Mouse (Mus musculus) lung, embryonic 14.5 days (tissue): ENCODE results near the gene Pqlc2. TPM values are rescaled to one million over a fixed set of nuclear protein-coding genes. Genes with fewer than 3 reads are reported as not detected.
A peak's percentile ranks its signal among the peaks of the same experiment; 100 is the strongest.

ENCODE experiments used
- ATAC-seq: fragments of 200-750 bp; cut with Nextera tagmentation; 2 replicates; pipeline ENCODE4 v1.8.0; 2017; ENCODE audit warnings: mild to moderate bottlenecking, moderate TSS enrichment, moderate library complexity; ENCODE audit not compliant: insufficient read depth
- DNase-seq: peaks from one replicate; pipeline ENCODE4 v3.0.0-alpha.2; 2015
- H3K27ac ChIP-seq: fragments of 300-500 bp; sonication (generic); 2 replicates; pipeline ENCODE4 v1.5.1; 2014; ENCODE audit warnings: low read depth, mild to moderate bottlenecking, moderate library complexity
- H3K27me3 ChIP-seq: fragments of 300-500 bp; sonication (generic); 2 replicates; pipeline ENCODE4 v1.6.1; 2014; ENCODE audit warnings: low read length, control low read depth; ENCODE audit not compliant: insufficient read depth
- H3K36me3 ChIP-seq: fragments of 300-500 bp; sonication (generic); 2 replicates; pipeline ENCODE4 v1.6.1; 2014; ENCODE audit warnings: control low read depth; ENCODE audit not compliant: insufficient read depth
- H3K4me1 ChIP-seq: fragments of 300-500 bp; sonication (generic); 2 replicates; pipeline ENCODE4 v1.6.1; 2014; ENCODE audit warnings: antibody characterized with exemption, control low read depth; ENCODE audit not compliant: insufficient read depth
- H3K4me2 ChIP-seq: fragments of 300-500 bp; sonication (generic); 2 replicates; pipeline ENCODE4 v1.6.1; 2014; ENCODE audit warnings: mild to moderate bottlenecking
- H3K4me3 ChIP-seq: fragments of 300-500 bp; sonication (generic); 2 replicates; pipeline ENCODE4 v1.5.1; 2014; ENCODE audit warnings: low read depth, low read length
- H3K9ac ChIP-seq: fragments of 300-500 bp; sonication (generic); 2 replicates; pipeline ENCODE4 v1.6.1; 2014
- H3K9me3 ChIP-seq: fragments of 300-500 bp; sonication (generic); 2 replicates; pipeline ENCODE4 v1.6.1; 2016; ENCODE audit warnings: low read depth, low read length, control low read depth
- CTCF ChIP-seq: IDR thresholded peaks from 2 replicates; pipeline ENCODE4 v1.5.1; 2016; ENCODE audit warnings: antibody characterized with exemption, low read depth
- WGBS: fragments of 180-500 bp; shearing (Covaris S2); extraction: QIAGEN DNeasy Blood & Tissue Kit; methylation state at CpG from one replicate; pipeline ENCODE4 v1.1.7; 2014; 5-methylcytosine and 5-hydroxymethylcytosine counted together
- polyA plus RNA-seq: library from polyadenylated mRNA; unstranded; fragments of >200 nt; fragmentation: Nextera tagmentation; extraction: Ambion mirVana; gene quantifications from 2 replicates; pipeline ENCODE4 v1.2.1, GENCODE M21; 2014

Gene Pqlc2
- polyA plus RNA-seq, 1 experiment from 2014 or later, result 10.5 TPM

DNA sequence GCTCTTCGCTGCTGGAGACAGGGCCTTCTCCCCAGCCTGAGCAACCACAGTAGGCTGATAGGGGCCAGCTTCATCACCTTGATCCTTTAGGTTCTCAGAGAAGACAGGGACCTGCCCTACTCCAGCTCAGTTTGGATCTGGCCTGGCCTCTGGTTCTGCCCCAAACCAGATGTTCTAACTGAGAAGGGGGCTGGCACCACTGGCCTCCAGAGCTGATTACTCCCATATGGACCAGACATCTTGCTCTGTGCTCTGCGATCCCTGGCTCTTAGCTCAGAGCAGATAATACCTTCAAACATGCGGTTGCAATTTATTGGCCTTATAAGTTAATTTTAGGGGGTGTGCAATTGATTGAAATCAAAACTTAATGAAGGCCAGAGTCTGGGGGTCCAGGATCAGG lies 43.2 kb downstream of the Pqlc2 start:
- Histone ChIP-seq H3K27ac (no peak overlapping the region), H3K4me3 (no peak overlapping the region), H3K9me3 (no peaks in the 10 kb centered on the region), H3K36me3 (peaks cover 75% of the 10 kb centered on the region), H3K4me1 (no peaks in the 10 kb centered on the region), H3K4me2 (no peak overlapping the region), H3K27me3 (no peaks in the 10 kb centered on the region), H3K9ac (no peak overlapping the region)
- DNase-seq (no peak), ATAC-seq (no peak)
- no peak for TF ChIP-seq CTCF
- 83% methylated on average over 3 of the region's 3 CpGs for WGBS

GRCm38 (mm10) chr4:139266500-139266865 lies 44.0 kb downstream of the Pqlc2 start:
- no peak overlapping the region for H3K9ac ChIP-seq
- TF ChIP-seq CTCF, result no peak
- WGBS, result 83% methylated on average over 7 of the region's 7 CpGs

GRCm38 (mm10) chr4:139265783-139266499 lies 44.6 kb downstream of the Pqlc2 start:
- Histone ChIP-seq H3K4me2 (no peak overlapping the region), H3K9me3 (no peaks in the 10 kb centered on the region), H3K4me1 (no peaks in the 10 kb centered on the region), H3K27ac (no peak overlapping the region), H3K9ac (no peak overlapping the region), H3K4me3 (no peak overlapping the region), H3K27me3 (no peaks in the 10 kb centered on the region), H3K36me3 (peaks cover 80% of the 10 kb centered on the region)
- WGBS, result 84% methylated on average over 13 of the region's 13 CpGs
- DNase-seq (no peak), ATAC-seq (no peak)
- no peak for TF ChIP-seq CTCF

More at GRCm38 (mm10) chr4:139266500-139266865, 44.0 kb downstream of the Pqlc2 start:
- Histone ChIP-seq H3K4me3 (no peak overlapping the region), H3K27ac (no peak overlapping the region), H3K27me3 (no peaks in the 10 kb centered on the region), H3K36me3 (peaks cover 79% of the 10 kb centered on the region), H3K9me3 (no peaks in the 10 kb centered on the region), H3K4me2 (no peak overlapping the region), H3K4me1 (no peaks in the 10 kb centered on the region)
- ATAC-seq (no peak), DNase-seq (no peak)

DNA sequence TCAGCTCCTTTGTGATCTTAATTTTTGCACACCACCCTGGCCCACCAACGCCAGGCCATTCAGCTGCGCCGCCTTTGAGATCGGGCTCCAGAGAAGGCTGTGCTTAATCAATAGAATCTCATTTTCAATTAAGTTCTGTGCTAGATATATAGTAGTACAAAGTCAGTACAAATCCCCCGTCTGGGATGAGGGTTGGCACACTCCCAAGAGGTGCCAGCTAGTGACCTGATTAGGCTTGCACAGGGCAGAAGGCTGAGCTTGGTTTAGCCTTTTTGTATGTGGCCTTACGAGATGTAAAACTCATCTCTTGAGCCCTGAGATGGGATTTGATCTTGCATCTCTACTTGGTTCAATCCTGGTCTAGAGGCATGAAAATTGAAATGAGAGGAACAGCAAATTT lies 47.5 kb downstream of the Pqlc2 start:
- 86% methylated on average over 6 of the region's 6 CpGs for WGBS
- 0 out of 2 replicates have a peak, but pooled peaks cover 5% of the 10 kb centered on the region for H3K4me1 ChIP-seq
- no peak for TF ChIP-seq CTCF
- H3K27me3 ChIP-seq, result no peaks in the 10 kb centered on the region
- H3K27ac ChIP-seq, result no peak overlapping the region
- no peak for ATAC-seq
- DNase-seq, result no peak
- no peak overlapping the region for H3K9ac ChIP-seq
- H3K4me2 ChIP-seq, result no peak overlapping the region
- peaks cover 85% of the 10 kb centered on the region for H3K36me3 ChIP-seq
- no peaks in the 10 kb centered on the region for H3K9me3 ChIP-seq
- no peak overlapping the region for H3K4me3 ChIP-seq

- Histone ChIP-seq H3K4me3 (no peak overlapping the region), H3K4me2 (no peak overlapping the region), H3K9ac (no peak overlapping the region), H3K9me3 (no peaks in the 10 kb centered on the region), H3K36me3 (peaks cover 84% of the 10 kb centered on the region), H3K27me3 (no peaks in the 10 kb centered on the region), H3K4me1 (0 out of 2 replicates have a peak, but pooled peaks cover 5% of the 10 kb centered on the region), H3K27ac (peak overlapping the region; percentile 81)
- DNase-seq, result no peak
- 78% methylated on average over 11 of the region's 11 CpGs for WGBS
- no peak for ATAC-seq
- no peak for TF ChIP-seq CTCF
Observed at GRCm38 (mm10) chr4:139259302-139259871, 51.1 kb downstream of the Pqlc2 start.

DNA sequence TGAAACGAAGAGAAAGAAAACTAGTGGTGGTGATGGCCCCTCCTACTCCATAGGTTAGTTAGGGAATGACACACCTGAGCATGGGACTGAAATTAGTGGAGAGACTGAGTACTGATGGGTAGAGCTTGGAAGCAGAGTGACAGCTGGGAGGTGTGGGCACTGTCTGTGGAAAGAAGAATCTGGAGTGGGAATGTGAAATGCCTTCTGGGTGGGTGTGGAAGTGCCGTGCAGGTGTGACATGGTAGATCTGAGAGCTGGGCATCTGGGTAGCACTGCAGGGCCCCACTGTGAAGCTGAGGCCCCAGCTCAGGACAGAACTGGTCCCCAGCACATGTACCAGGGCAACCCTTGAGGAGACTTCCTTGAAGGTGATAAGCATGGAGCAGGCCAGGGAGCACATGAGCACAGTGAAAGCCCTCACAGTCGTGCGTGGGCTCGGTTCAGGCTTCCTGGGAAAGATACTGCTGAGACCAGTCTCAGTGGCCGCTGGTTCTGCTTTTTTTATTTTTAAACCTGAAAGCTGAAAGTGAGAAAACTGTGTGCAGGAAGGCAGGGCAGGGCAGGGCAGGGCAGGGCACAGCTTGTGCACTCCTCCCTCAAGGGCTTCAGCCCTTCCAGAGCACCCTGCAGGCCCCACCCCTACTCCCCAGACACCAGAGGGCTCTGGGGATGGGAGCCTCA lies 51.7 kb downstream of the Pqlc2 start:
- TF ChIP-seq CTCF, result no peak
- 78% methylated on average over 6 of the region's 6 CpGs for WGBS
- Histone ChIP-seq H3K27ac (peak overlapping the region; percentile 81), H3K9ac (peak overlapping the region; percentile 6; the same call in 1 of the 2 replicates), H3K4me1 (0 out of 2 replicates have a peak, but pooled peaks cover 5% of the 10 kb centered on the region), H3K9me3 (no peaks in the 10 kb centered on the region), H3K36me3 (peaks cover 79% of the 10 kb centered on the region), H3K4me2 (no peak overlapping the region), H3K4me3 (no peak overlapping the region), H3K27me3 (no peaks in the 10 kb centered on the region)
- ATAC-seq, result no peak
- no peak for DNase-seq

GRCm38 (mm10) chr4:139256708-139257107 lies 53.8 kb downstream of the Pqlc2 start:
- TF ChIP-seq CTCF, result no peak
- Histone ChIP-seq H3K27me3 (no peaks in the 10 kb centered on the region), H3K4me2 (peak overlapping the region; percentile 28; the same call in 1 of the 2 replicates), H3K27ac (peak overlapping the region; percentile 85), H3K36me3 (peaks cover 58% of the 10 kb centered on the region), H3K4me1 (peaks cover 6% of the 10 kb centered on the region), H3K4me3 (no peak overlapping the region), H3K9ac (no peak overlapping the region), H3K9me3 (no peaks in the 10 kb centered on the region)
- ATAC-seq, result peak; percentile 42; the same call in 1 of the 2 replicates
- WGBS, result 61% methylated on average over 8 of the region's 8 CpGs
- peak; percentile 53 for DNase-seq
